Mouse (Mus musculus) adrenal gland, adult 8-10 months (tissue): ENCODE data around the gene Glrx. TPM values are rescaled to one million over a fixed set of nuclear protein-coding genes. Genes with fewer than 3 reads are reported as not detected.

Source experiments
- DNase-seq: peaks from one replicate; pipeline ENCODE4 v3.0.0; 2022
- total RNA-seq, 4 experiments: library from RNA; stranded (reverse); gene quantifications; 2 replicates each; pipeline ENCODE4 v1.2.4; 2022

Gene Glrx
- total RNA-seq, 4 experiments from 2014 or later: 21.6 to 27.4 (median 24.4) TPM

DNA sequence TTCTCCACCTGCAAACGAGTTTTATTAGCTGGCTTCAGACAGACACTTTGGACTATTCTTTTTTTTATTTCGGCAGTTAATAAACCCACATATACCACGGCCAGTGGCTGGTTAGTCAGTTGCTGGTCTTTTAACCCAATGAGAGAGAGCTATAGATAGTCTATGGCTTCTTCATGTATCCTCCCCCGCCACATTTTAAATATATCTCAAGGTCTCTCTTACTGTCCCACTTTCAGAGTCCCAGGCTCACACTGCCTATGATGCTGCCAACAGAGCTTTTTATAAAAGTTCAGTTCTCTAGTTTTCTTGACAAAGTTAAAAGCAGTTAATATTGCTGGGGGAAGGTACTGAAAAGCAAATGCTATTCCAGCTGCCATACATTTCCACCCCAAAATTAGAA lies 52.2 kb downstream of the Glrx start:
- no peak for DNase-seq

DNA sequence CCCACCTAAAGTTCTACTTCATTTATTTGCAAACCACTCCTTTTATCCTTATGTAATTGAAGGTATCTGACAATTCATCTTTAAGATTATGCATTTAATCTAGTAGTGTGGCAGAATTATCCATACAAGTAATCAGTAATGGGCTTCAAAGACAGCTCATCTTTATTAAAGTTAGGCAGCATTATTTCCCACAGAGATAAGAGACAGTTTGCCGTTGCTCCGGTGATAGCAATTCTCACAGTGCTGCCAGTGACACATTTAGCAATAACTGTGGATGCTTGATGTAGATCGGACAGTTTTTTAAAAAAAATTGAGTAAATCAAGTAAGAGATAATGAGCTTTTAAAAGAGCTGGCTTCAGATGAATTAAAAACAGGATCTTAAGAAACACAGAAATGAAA lies 52.6 kb downstream of the Glrx start:
- DNase-seq: no peak

DNA sequence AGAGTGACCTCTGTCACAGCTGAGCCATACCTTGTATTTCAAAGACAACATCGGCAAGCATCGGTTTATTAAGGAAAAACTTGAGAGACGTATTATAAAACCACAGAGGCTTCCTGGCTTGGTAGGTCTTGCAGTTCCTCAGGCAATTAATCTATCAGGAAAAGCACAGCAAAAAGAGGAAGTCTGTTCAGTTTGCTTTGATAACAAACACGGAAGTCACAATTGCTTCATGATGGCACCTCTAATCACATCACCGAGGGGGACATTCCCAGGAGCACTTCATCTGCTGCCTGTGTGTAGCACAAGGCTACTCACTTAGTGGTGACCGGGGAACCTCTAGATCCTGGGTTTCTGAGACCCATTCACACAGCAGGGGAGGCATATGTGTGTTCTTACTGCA lies 53.2 kb downstream of the Glrx start:
- no peak for DNase-seq

Other genes starting within 250 kb of the Glrx start
- 10 to 100 TPM; 37.3 to 67.7 (median 50.4) TPM for gene Ell2, start 133.1 kb upstream of the Glrx start, total RNA-seq
- 10 to 100 TPM in 2 of 4 experiments, 1 to 10 TPM in 2; 5.7 to 13.8 (median 8.9) TPM for gene Rhobtb3, start 104.1 kb downstream of the Glrx start, total RNA-seq
- gene Spata9, start 127.3 kb downstream of the Glrx start, total RNA-seq: under 1 TPM in 1 of 4 experiments, not detected in 3; 0.74 TPM
- gene Rfesd, start 178.9 kb downstream of the Glrx start, total RNA-seq: 10 to 100 TPM; 20.2 to 29.9 (median 20.9) TPM
- gene Gpr150, start 217.1 kb downstream of the Glrx start, total RNA-seq: under 1 TPM in 1 of 4 experiments, not detected in 3; 0.13 TPM